Mouse (Mus musculus) CH12.LX (cell line): Measurements from ENCODE around the gene Sh3bgrl2. TPM values are rescaled to one million over a fixed set of nuclear protein-coding genes. Genes with fewer than 3 reads are reported as not detected.

ENCODE experiments used
- DNase-seq: peaks from one replicate; pipeline ENCODE4 v3.0.0-alpha.2; 2013; ENCODE audit errors: extremely low read depth
- H3K27ac ChIP-seq: 2 replicates; pipeline ENCODE4 v1.5.1; 2012; ENCODE audit warnings: low read depth, mild to moderate bottlenecking, control low read depth, moderate library complexity; ENCODE audit not compliant: insufficient read depth
- H3K27me3 ChIP-seq: replicated peaks from 2 replicates; pipeline ENCODE3; 2012; ENCODE audit warnings: inconsistent platforms
- H3K36me3 ChIP-seq, 2 experiments: replicated peaks in 1 of 2; 2 replicates each; pipeline versions ENCODE3 to v1.6.1; 2012; ENCODE audit warnings: inconsistent platforms in 1 of 2, low read length in 1 of 2, mild to moderate bottlenecking in 1 of 2, mixed read lengths in 1 of 2, moderate library complexity in 1 of 2; ENCODE audit not compliant: control insufficient read depth in 1 of 2, insufficient read depth in 1 of 2
- H3K4me1 ChIP-seq, 2 experiments: 2 replicates each; pipeline ENCODE4 v1.6.1; 2012; ENCODE audit warnings: inconsistent platforms in 1 of 2, moderate library complexity in 1 of 2; ENCODE audit not compliant: insufficient read depth in 2 of 2, control insufficient read depth in 1 of 2
- H3K4me2 ChIP-seq: 2 replicates; pipeline ENCODE4 v1.6.1; 2012; ENCODE audit warnings: low read depth, mild to moderate bottlenecking, control low read depth; ENCODE audit not compliant: poor library complexity, insufficient read depth, severe bottlenecking
- H3K4me3 ChIP-seq, 3 experiments: fragments of 150-350 bp in 1 of 3; sonication (generic) in 1 of 3; replicated peaks in 1 of 3; 2 replicates each; pipeline versions ENCODE3 to v1.5.1; 2011 to 2012; ENCODE audit warnings: low read depth in 2 of 3, low read length in 2 of 3, mild to moderate bottlenecking in 2 of 3, moderate library complexity in 2 of 3, control low read depth in 1 of 3, improper control_type of control experiment in 1 of 3, inconsistent platforms in 1 of 3, mixed read lengths in 1 of 3; ENCODE audit not compliant: poor library complexity in 1 of 3
- H3K79me2 ChIP-seq: replicated peaks from 2 replicates; pipeline ENCODE4 v1.6.1; 2012; ENCODE audit warnings: mild to moderate bottlenecking, moderate library complexity; ENCODE audit not compliant: control insufficient read depth, poor library complexity, insufficient read depth, severe bottlenecking; ENCODE audit errors: extremely low read depth
- H3K9ac ChIP-seq: 2 replicates; pipeline ENCODE4 v1.6.1; 2012; ENCODE audit warnings: low read depth, mild to moderate bottlenecking, control low read depth, moderate library complexity; ENCODE audit not compliant: insufficient read depth
- H3K9me3 ChIP-seq: replicated peaks from 2 replicates; pipeline ENCODE3; 2012; ENCODE audit warnings: low read length, inconsistent platforms, mixed read lengths
- BHLHE40 ChIP-seq: IDR thresholded peaks from 2 replicates; pipeline ENCODE4 v1.6.1; 2011; ENCODE audit warnings: mild to moderate bottlenecking, low read depth, low read length, improper control_type of control experiment
- CHD2 ChIP-seq: IDR thresholded peaks from 2 replicates; pipeline ENCODE4 v1.6.1; 2011; ENCODE audit warnings: low read length, improper control_type of control experiment
- ELF1 ChIP-seq: IDR thresholded peaks from 2 replicates; pipeline ENCODE4 v1.6.1; 2014; ENCODE audit warnings: low read depth, mild to moderate bottlenecking, inconsistent platforms, low read length, improper control_type of control experiment
- EP300 ChIP-seq: IDR thresholded peaks from 2 replicates; pipeline ENCODE4 v1.6.1; 2011; ENCODE audit warnings: low read length, improper control_type of control experiment
- IRF4 ChIP-seq: IDR thresholded peaks from 2 replicates; pipeline ENCODE4 v1.6.1; 2014; ENCODE audit warnings: low read depth, mild to moderate bottlenecking, inconsistent platforms, low read length, improper control_type of control experiment
- KAT2A ChIP-seq: IDR thresholded peaks from 2 replicates; pipeline ENCODE4 v1.6.1; 2012; ENCODE audit warnings: low read length, improper control_type of control experiment, inconsistent platforms; ENCODE audit not compliant: insufficient replicate concordance
- MAFK ChIP-seq: IDR thresholded peaks from 2 replicates; pipeline ENCODE4 v1.6.1; 2011; ENCODE audit warnings: low read length, improper control_type of control experiment; ENCODE audit not compliant: insufficient replicate concordance
- MAX ChIP-seq: IDR thresholded peaks from 2 replicates; pipeline ENCODE4 v1.6.1; 2011; ENCODE audit warnings: low read length, improper control_type of control experiment
- MAZ ChIP-seq: IDR thresholded peaks from 2 replicates; pipeline ENCODE4 v1.6.1; 2012; ENCODE audit warnings: low read depth, mild to moderate bottlenecking, inconsistent platforms, low read length, improper control_type of control experiment, moderate library complexity
- PAX5 ChIP-seq: IDR thresholded peaks from 2 replicates; pipeline ENCODE4 v1.6.1; 2012; ENCODE audit warnings: low read length, inconsistent platforms, mixed read lengths
- TCF12 ChIP-seq: IDR thresholded peaks from 2 replicates; pipeline ENCODE4 v1.6.1; 2014; ENCODE audit warnings: low read depth, mild to moderate bottlenecking, inconsistent platforms, low read length, improper control_type of control experiment
- ZNF384 ChIP-seq: IDR thresholded peaks from 2 replicates; pipeline ENCODE4 v1.6.1; 2012; ENCODE audit warnings: low read depth, low read length, improper control_type of control experiment, inconsistent platforms
- dilution Hi-C: fragments of 300-500 bp; cut with MboI; formaldehyde crosslinking; loops from 2 replicates; pipeline ENCODE4 v1.14.3; 2020; ENCODE audit warnings: low sequenced_read_pairs; ENCODE audit not compliant: extremely low pct_unique_long_range_greater_than_20kb, extremely low pct_ligation_motif_present
- in situ Hi-C: fragments of 300-500 bp; cut with MboI; formaldehyde crosslinking; loops from 3 replicates; pipeline ENCODE4 v1.14.3; 2019; ENCODE audit warnings: low sequenced_read_pairs, low pct_ligation_motif_present, low pct_unique_long_range_greater_than_20kb, mixed read lengths
- polyA plus RNA-seq: library from polyadenylated mRNA; unstranded; fragments of >175 nt; gene quantifications from 2 replicates; pipeline ENCODE4 v1.2.1, GENCODE M21; 2012; ENCODE audit warnings: low read depth; ENCODE audit not compliant: insufficient read length
- total RNA-seq, 2 experiments: library from RNA; depleted of rRNA; stranded (reverse); fragments of 300-350 nt in 1 of 2; fragments of >200 nt in 1 of 2; gene quantifications; 2 replicates each; pipeline ENCODE4 v1.2.3; 2012 to 2014

Sh3bgrl2 gene
- total and polyA plus RNA-seq, 3 experiments = 0.04 to 0.27 (median 0.11) TPM

DNA sequence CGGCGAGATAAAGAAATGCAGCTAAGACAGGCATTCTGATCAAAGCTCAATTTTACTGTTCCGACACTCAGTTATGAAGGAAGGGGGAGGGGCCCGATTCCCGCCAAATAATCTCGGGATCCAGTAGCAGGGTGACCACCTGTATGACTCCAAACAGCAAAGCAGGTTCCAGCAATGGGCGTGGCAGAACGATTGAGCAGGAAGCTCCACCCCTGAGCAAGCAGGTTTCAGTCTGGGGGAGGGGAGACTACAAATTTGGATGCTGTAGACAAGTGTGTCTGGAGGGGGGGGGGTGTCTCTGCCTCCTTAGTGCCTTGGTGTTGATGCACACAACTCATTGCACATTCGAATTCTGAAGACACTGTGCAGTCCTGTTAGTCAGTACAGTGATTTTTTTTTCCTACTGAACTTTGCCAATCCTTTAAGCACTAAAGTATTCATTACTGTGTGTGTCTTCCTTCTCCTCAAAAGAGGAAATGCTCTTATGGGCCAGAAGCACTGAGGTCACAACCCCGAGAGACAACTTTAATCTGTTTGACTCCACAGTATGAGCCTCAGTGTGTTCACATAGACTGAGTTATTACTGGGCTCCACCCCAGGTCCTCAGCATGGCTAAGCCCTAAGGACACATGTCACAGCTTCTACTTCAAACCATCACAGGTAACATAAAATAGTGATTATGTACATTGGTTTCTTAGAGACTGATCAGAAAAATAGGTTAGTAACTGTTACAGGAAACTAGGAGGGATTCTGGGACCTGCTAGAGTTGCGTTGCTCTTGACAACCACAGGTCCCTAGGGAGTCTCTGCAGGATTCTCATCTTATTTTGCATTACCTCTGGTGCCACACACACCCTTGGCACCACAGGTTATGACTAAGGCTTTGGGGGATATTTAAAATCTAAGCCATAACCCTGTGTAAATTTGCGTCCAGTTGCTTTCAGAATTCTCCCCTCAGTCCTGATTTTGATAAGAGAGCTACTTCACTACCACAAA, 133.8 kb downstream of the Sh3bgrl2 start:
- H3K4me2 ChIP-seq = peak overlapping the region; percentile 30
- H3K27ac ChIP-seq = no peak overlapping the region
- no peaks in the 10 kb centered on the region for H3K27me3 ChIP-seq
- in situ Hi-C loops = no loop called here
- TF ChIP-seq TCF12 = no peak
- TF ChIP-seq PAX5 = no peak
- no peak; the same call in 1 of the 2 replicates for TF ChIP-seq EP300
- TF ChIP-seq ZNF384 = no peak
- no peak for TF ChIP-seq MAX
- TF ChIP-seq ELF1 = peak; percentile 4; the same call in 1 of the 2 replicates
- peak; percentile 41; the same call in 1 of the 2 replicates for TF ChIP-seq CHD2
- TF ChIP-seq IRF4 = no peak
- 0 out of 2 replicates have a peak, but pooled peaks have one; percentile 26 for TF ChIP-seq BHLHE40
- no peaks in the 10 kb centered on the region for H3K9me3 ChIP-seq
- H3K36me3 ChIP-seq = no peaks in the 10 kb centered on the region
- no peak overlapping the region for H3K4me3 ChIP-seq
- dilution Hi-C loops = no loop called here
- H3K79me2 ChIP-seq = no peaks in the 10 kb centered on the region
- peak; percentile 87 for DNase-seq
- no peak overlapping the region for H3K9ac ChIP-seq
- H3K4me1 ChIP-seq = peaks cover 26 to 51% of the 10 kb centered on the region in 2 experiments

DNA sequence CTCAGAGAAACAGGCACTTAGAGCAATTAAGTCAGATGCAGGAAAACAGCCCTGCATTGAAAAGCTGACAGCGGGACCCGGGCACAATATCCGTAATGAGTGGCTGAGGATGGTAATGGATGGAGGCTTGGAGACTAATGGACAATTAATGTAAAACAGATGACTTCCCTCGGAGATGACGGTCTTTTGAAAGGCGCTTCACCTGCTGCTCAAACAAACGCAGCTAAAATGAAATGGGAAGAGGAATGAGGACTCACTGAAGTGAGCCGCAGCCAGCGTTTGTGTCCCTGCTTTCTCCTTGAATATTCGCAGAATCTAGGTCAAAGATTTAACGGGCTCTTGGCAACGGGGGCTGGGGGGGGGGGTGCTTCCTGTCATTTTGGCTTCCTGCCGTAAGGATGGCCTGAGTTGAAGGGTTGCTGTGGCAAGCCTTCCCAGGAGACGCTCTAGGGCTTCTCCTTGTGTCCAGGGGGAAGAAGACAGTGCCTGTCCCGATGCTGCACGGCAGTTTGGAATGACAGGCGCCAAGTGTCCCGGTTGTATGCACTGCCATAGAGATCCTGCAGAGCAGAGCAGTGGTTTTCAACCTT, 138.5 kb downstream of the Sh3bgrl2 start:
- no peak overlapping the region for H3K4me2 ChIP-seq
- no peaks in the 10 kb centered on the region for H3K36me3 ChIP-seq
- in situ Hi-C loops = no loop called here
- dilution Hi-C loops = no loop called here
- no peak overlapping the region for H3K27ac ChIP-seq
- peaks cover 18 to 33% of the 10 kb centered on the region in 2 experiments for H3K4me1 ChIP-seq
- H3K27me3 ChIP-seq = no peaks in the 10 kb centered on the region
- TF ChIP-seq MAFK (no peak), MAZ (no peak), KAT2A (no peak)
- no peak overlapping the region for H3K4me3 ChIP-seq
- no peaks in the 10 kb centered on the region for H3K79me2 ChIP-seq
- no peak for DNase-seq
- H3K9ac ChIP-seq = no peak overlapping the region
- H3K9me3 ChIP-seq = no peaks in the 10 kb centered on the region
